Mouse (Mus musculus) liver, embryonic 11.5 days (tissue): ENCODE measurements around the gene Orai1. TPM values are rescaled to one million over a fixed set of nuclear protein-coding genes. Genes with fewer than 3 reads are reported as not detected.

Experiments used
- ATAC-seq: fragments of 200-750 bp; cut with Nextera tagmentation; replicated peaks from 2 replicates; pipeline ENCODE4 v1.8.0; 2017; ENCODE audit warnings: moderate number of reproducible peaks, mild to moderate bottlenecking, moderate TSS enrichment, moderate library complexity; ENCODE audit not compliant: low FRiP score
- DNase-seq: peaks from one replicate; pipeline ENCODE4 v3.0.0-alpha.2; 2017; ENCODE audit warnings: low spot score
- H3K27ac ChIP-seq: fragments of 300-500 bp; sonication (generic); 2 replicates; pipeline ENCODE4 v1.5.1; 2014; ENCODE audit warnings: mild to moderate bottlenecking, low read depth, low read length, control low read depth
- H3K27me3 ChIP-seq: fragments of 300-500 bp; sonication (generic); replicated peaks from 2 replicates; pipeline ENCODE4 v1.6.1; 2014; ENCODE audit warnings: low read length, mixed read lengths; ENCODE audit not compliant: control insufficient read depth, insufficient read depth
- H3K36me3 ChIP-seq: fragments of 300-500 bp; sonication (generic); 2 replicates; pipeline ENCODE4 v1.6.1; 2014; ENCODE audit warnings: mild to moderate bottlenecking, low read length, moderate library complexity, mixed read lengths; ENCODE audit not compliant: control insufficient read depth, insufficient read depth
- H3K4me1 ChIP-seq: fragments of 300-500 bp; sonication (generic); replicated peaks from 2 replicates; pipeline ENCODE4 v1.6.1; 2014; ENCODE audit warnings: low read length, mixed read lengths; ENCODE audit not compliant: control insufficient read depth, insufficient read depth
- H3K4me2 ChIP-seq: fragments of 300-500 bp; sonication (generic); 2 replicates; pipeline ENCODE4 v1.6.1; 2014; ENCODE audit warnings: mild to moderate bottlenecking, control low read depth, moderate library complexity
- H3K4me3 ChIP-seq: fragments of 300-500 bp; sonication (generic); 2 replicates; pipeline ENCODE4 v1.5.1; 2014; ENCODE audit warnings: low read depth, low read length, control low read depth
- H3K9ac ChIP-seq: fragments of 300-500 bp; sonication (generic); 2 replicates; pipeline ENCODE4 v1.6.1; 2014; ENCODE audit warnings: low read depth, low read length, control low read depth
- H3K9me3 ChIP-seq: fragments of 300-500 bp; sonication (generic); 2 replicates; pipeline ENCODE4 v1.6.1; 2016; ENCODE audit warnings: low read length, inconsistent platforms, mixed read lengths; ENCODE audit not compliant: control insufficient read depth
- WGBS: fragments of 180-500 bp; shearing (Covaris S2); extraction: QIAGEN DNeasy Blood & Tissue Kit; methylation state at CpG from one replicate; pipeline ENCODE4 v1.1.7; 2014; 5-methylcytosine and 5-hydroxymethylcytosine counted together
- polyA plus RNA-seq: library from polyadenylated mRNA; unstranded; fragments of >200 nt; fragmentation: Nextera tagmentation; extraction: Ambion mirVana; gene quantifications from 2 replicates; pipeline ENCODE4 v1.2.1, GENCODE M21; 2014

Orai1 gene
- polyA plus RNA-seq, 1 experiment from 2014 or later, result 8.6 TPM

- 71% methylated on average over 7 of the region's 7 CpGs for WGBS
- H3K9me3 ChIP-seq, result no peaks in the 10 kb centered on the region
- no peak for DNase-seq
- H3K9ac ChIP-seq, result no peak overlapping the region
- no peak overlapping the region for H3K4me2 ChIP-seq
- ATAC-seq, result no peak
- peaks cover 5% of the 10 kb centered on the region; the same call in 1 of the 2 replicates for H3K36me3 ChIP-seq
- no peak overlapping the region for H3K27ac ChIP-seq
- H3K27me3 ChIP-seq, result no peaks in the 10 kb centered on the region
- peaks cover 6% of the 10 kb centered on the region for H3K4me1 ChIP-seq
- no peak overlapping the region for H3K4me3 ChIP-seq
These were observed 18.8 kb downstream of the Orai1 start for GRCm38 (mm10) chr5:123033646-123034160.

GRCm38 (mm10) chr5:123035089-123035488 is 20.2 kb downstream of the Orai1 start:
- Histone ChIP-seq H3K9ac (peak overlapping the region; percentile 2; the same call in 1 of the 2 replicates), H3K4me2 (no peak overlapping the region), H3K4me3 (no peak overlapping the region), H3K4me1 (peaks cover 11% of the 10 kb centered on the region), H3K9me3 (no peaks in the 10 kb centered on the region), H3K36me3 (no peaks in the 10 kb centered on the region; the same call in 1 of the 2 replicates), H3K27ac (no peak overlapping the region), H3K27me3 (no peaks in the 10 kb centered on the region)
- DNase-seq, result no peak
- ATAC-seq, result no peak
- 92% methylated on average over 4 of the region's 4 CpGs for WGBS

- ATAC-seq (no peak), DNase-seq (no peak)
- no peaks in the 10 kb centered on the region for H3K9me3 ChIP-seq
- no peak overlapping the region; the same call in 1 of the 2 replicates for H3K9ac ChIP-seq
- WGBS, result 33% methylated on average over 6 of the region's 6 CpGs
- H3K4me3 ChIP-seq, result no peak overlapping the region
- no peak overlapping the region for H3K4me2 ChIP-seq
- no peaks in the 10 kb centered on the region for H3K27me3 ChIP-seq
- no peaks in the 10 kb centered on the region for H3K36me3 ChIP-seq
- H3K4me1 ChIP-seq, result peaks cover 11% of the 10 kb centered on the region
- H3K27ac ChIP-seq, result 0 out of 2 replicates have a peak overlapping the region, but pooled peaks have one; percentile 28
These were observed 20.7 kb downstream of the Orai1 start for GRCm38 (mm10) chr5:123035564-123035963.

DNA sequence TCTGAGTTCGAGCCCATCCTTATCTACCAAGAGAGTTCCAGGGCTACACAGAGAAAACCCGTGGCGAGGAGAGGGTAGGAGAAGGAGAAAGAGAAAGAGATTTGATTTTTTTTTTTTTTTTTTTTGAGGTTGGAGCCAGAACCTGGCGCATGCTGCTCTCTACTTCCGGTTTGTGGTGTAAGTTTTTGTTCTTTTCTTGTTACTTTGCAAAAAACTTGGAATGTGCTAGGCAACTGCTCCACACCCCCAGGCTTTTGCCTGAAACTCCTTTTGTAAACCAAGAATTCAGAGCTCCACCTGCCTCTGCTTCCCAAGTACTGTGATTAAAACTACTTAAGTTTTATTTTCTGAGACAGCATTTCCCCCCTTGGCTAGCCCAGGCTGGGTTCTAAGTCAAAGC is 23.2 kb downstream of the Orai1 start:
- ATAC-seq (no peak), DNase-seq (no peak)
- H3K4me3 ChIP-seq, result no peak overlapping the region
- no peak overlapping the region for H3K9ac ChIP-seq
- no peaks in the 10 kb centered on the region for H3K9me3 ChIP-seq
- no peaks in the 10 kb centered on the region for H3K27me3 ChIP-seq
- H3K4me2 ChIP-seq, result no peak overlapping the region
- H3K36me3 ChIP-seq, result no peaks in the 10 kb centered on the region
- 77% methylated on average over 5 of the region's 5 CpGs for WGBS
- no peak overlapping the region for H3K27ac ChIP-seq
- peaks cover 11% of the 10 kb centered on the region for H3K4me1 ChIP-seq

DNA sequence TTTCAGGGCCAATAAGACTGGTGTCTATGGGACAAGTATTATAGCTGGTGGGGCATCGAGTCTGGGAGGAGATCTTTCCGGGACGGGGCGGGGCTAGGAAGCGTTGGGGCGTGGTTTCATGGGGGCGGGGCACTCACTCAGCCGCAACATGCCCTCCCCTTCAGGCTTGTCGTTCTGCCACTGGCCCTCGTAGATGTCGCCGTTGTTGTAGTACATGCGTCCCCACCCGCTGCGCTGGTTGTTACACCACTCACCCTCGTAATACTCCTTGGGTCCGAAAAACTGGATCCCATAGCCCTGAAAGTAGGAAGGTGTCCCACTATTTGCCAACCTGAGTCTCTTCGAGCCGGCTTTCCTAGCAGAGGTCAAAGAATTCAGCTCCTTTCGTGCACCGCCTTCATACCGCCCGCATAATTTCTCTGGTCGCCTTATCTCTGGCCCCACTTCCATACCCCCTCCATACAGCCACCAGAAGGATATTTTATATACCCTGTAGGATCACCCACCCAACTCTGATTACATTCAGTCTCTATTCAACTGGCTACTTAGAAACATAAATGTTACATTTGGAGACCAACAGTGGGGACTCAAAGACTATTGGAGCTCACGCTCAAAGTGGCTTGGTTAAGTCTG is 24.4 kb downstream of the Orai1 start:
- Histone ChIP-seq H3K36me3 (no peaks in the 10 kb centered on the region), H3K27me3 (no peaks in the 10 kb centered on the region), H3K4me1 (peaks cover 11% of the 10 kb centered on the region), H3K4me2 (peak overlapping the region; percentile 80), H3K27ac (peak overlapping the region; percentile 73), H3K9me3 (no peaks in the 10 kb centered on the region), H3K9ac (peak overlapping the region; percentile 58), H3K4me3 (peak overlapping the region; percentile 49)
- ATAC-seq (peak; percentile 89), DNase-seq (peak; percentile 90)
- WGBS, result 3% methylated on average over 25 of the region's 25 CpGs

- Histone ChIP-seq H3K4me1 (peaks cover 8% of the 10 kb centered on the region), H3K27ac (peak overlapping the region; percentile 46; the same call in 1 of the 2 replicates), H3K27me3 (no peaks in the 10 kb centered on the region), H3K36me3 (no peaks in the 10 kb centered on the region), H3K9me3 (no peaks in the 10 kb centered on the region), H3K9ac (no peak overlapping the region), H3K4me2 (peak overlapping the region; percentile 26), H3K4me3 (no peak overlapping the region)
- 27% methylated on average over 7 of the region's 7 CpGs for WGBS
- no peak for DNase-seq
- ATAC-seq, result no peak
These were observed 25.9 kb downstream of the Orai1 start for GRCm38 (mm10) chr5:123040796-123041195.

- H3K36me3 ChIP-seq, result no peaks in the 10 kb centered on the region
- no peak overlapping the region for H3K27ac ChIP-seq
- no peaks in the 10 kb centered on the region for H3K9me3 ChIP-seq
- no peak overlapping the region for H3K9ac ChIP-seq
- WGBS, result 19% methylated on average over 7 of the region's 7 CpGs
- no peaks in the 10 kb centered on the region for H3K27me3 ChIP-seq
- no peak overlapping the region for H3K4me3 ChIP-seq
- H3K4me2 ChIP-seq, result no peak overlapping the region
- peaks cover 4% of the 10 kb centered on the region for H3K4me1 ChIP-seq
- DNase-seq (no peak), ATAC-seq (no peak)
These were observed 29.0 kb downstream of the Orai1 start for GRCm38 (mm10) chr5:123043856-123044255.

GRCm38 (mm10) chr5:123045561-123046295 is 30.9 kb downstream of the Orai1 start:
- no peak overlapping the region for H3K4me3 ChIP-seq
- no peak overlapping the region for H3K4me2 ChIP-seq
- WGBS, result 33% methylated on average over 9 of the region's 9 CpGs
- H3K9me3 ChIP-seq, result no peaks in the 10 kb centered on the region
- no peak overlapping the region for H3K27ac ChIP-seq
- peak; percentile 53; the same call in 1 of the 2 replicates for ATAC-seq
- no peaks in the 10 kb centered on the region for H3K36me3 ChIP-seq
- no peak for DNase-seq
- no peak overlapping the region for H3K9ac ChIP-seq
- no peaks in the 10 kb centered on the region for H3K27me3 ChIP-seq
- H3K4me1 ChIP-seq, result no peaks in the 10 kb centered on the region
